Mouse (Mus musculus): ENCODE data around the gene Eif2ak4. TPM values are rescaled to one million over a fixed set of nuclear protein-coding genes. Genes with fewer than 3 reads are reported as not detected.

Eif2ak4 gene
- total RNA-seq (2014; fragmentation: Nextera tagmentation) (16.3 and 20.0 TPM in 2 replicates), total RNA-seq (2017) (12.7 and 17.5 TPM in 2 replicates)

DNA sequence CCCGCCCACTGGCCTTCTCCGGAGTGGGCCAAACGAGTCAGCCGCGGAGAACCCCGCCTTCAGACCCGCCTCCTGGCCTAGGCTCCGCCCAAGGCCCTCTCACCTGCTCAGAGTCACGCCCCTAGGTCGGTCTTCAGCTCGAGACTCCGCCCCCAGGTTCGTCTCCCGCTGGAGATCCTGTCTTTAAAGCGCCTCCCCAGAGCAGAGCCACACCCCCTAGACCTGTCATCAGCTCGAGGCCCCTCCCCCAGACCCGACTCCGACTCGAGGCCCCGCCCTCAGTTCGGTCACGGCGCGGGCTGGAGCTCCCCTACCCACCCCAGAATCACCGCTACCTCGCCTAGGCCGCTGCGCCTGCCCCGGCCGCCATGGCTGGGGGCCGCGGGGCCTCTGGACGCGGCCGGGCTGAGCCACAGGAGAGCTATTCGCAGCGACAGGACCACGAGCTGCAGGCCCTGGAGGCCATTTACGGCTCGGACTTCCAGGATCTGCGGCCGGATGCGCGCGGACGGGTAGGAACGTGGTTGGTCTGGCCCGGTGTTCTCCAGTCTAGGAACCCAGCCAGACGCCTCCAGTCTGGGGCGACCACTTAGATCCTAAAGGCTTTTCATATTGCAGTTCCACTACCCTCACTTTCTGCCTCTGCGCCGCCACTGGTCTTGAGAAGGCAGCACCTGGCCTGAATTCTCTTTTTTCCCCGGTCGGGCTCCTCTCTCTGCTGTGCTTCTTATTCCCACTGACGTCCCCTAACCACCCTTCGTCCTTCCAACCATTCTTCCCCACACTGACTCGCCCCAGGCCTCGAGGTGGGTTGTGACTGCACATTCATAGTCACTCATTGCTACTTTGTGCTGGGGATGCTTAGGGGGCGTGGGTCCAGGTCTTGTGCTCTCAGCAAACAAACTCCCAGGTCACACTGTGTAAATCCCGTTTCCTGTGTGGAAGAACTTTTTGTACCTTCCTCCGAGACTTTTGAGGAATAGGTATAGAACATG, at the start of gene Eif2ak4:
Gene Eif2ak4 (plus strand): TSS at position 278 of the 995 bp plus-strand sequence.
- ATAC-seq (replicated peaks; ENCODE audit: poor library complexity, severe bottlenecking): peak; percentile 96

- no peak for ATAC-seq (replicated peaks; ENCODE audit: poor library complexity, severe bottlenecking)
Measured at GRCm38 (mm10) chr2:118341295-118341694, 47.1 kb upstream of the Eif2ak4 start.

DNA sequence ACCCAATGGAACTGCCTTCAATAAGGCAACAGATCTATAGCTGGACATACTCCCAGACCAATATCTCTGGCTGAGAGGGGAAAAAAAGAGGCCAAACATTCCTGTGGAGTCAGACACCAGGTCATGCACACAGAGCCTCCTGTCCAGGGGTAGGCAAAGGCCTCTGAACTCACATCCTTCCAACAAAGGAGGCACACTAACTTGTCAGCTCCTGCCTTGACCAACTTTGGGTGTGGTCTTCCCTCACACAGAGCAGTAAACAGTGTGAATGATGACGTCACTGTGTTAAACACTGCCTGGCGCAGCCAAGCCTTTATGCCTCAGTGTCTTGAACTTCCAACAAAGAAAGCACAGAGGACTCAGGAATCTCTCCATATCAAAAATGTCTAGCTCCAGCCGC, 44.5 kb upstream of the Eif2ak4 start:
- ATAC-seq (replicated peaks; ENCODE audit: poor library complexity, severe bottlenecking): no peak

- no peak for ATAC-seq (replicated peaks; ENCODE audit: poor library complexity, severe bottlenecking)
Measured at GRCm38 (mm10) chr2:118345535-118345934, 42.9 kb upstream of the Eif2ak4 start.

- peak; percentile 73 for ATAC-seq (replicated peaks; ENCODE audit: poor library complexity, severe bottlenecking)
Measured at GRCm38 (mm10) chr2:118353498-118353897, 34.9 kb upstream of the Eif2ak4 start.

DNA sequence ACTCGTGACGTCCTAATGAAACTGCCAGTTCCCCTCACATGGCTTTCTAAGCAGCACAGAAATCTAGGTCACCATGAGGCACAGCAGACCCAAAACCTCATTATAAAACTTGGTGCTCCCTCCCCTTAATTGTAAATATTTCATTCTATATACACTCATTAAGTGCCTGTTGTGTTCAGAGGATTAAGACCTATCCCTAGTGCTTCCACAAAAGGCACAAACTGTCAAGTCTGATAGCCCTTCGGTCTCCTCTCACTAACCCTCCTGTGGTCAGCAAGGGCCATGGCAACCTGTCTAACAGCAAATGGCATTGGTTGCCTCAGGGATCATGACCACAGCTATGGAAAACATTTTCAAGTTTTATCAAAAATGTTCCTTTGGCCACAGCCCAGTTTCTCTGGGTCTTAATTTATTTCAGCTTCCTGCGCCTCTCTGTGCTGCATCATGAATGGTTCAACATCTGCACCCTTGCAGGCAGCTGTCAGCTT, 34.5 kb upstream of the Eif2ak4 start:
- peak; percentile 49 for ATAC-seq (replicated peaks; ENCODE audit: poor library complexity, severe bottlenecking)

DNA sequence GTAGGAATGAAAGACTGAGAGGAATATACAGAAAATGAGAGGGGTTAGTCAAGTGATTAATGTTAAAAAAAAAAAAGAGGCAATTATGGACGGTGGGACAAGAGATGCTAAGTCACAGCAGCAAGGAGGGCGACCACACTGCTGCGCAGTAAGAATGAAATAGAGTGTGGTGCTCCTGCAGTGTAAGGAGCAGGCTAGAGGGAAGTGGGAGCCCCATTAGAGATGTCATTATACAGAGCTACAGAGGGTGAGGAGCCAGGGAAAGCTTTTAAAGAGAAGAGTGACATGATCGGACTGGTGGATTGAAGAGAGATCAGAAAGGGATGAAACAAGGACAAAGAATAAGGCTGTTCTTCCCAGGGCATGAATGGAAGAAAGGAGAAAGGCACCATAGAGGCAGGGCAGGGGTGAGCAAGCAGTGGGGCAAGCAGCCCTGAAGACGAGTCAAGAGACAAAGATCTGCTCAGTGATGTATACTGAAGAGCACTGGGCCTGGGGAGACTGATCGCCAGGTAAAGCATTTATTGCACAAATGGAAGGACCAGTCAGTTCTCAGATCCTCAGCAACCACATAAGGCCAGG, 33.2 kb upstream of the Eif2ak4 start:
- no peak for ATAC-seq (replicated peaks; ENCODE audit: poor library complexity, severe bottlenecking)

DNA sequence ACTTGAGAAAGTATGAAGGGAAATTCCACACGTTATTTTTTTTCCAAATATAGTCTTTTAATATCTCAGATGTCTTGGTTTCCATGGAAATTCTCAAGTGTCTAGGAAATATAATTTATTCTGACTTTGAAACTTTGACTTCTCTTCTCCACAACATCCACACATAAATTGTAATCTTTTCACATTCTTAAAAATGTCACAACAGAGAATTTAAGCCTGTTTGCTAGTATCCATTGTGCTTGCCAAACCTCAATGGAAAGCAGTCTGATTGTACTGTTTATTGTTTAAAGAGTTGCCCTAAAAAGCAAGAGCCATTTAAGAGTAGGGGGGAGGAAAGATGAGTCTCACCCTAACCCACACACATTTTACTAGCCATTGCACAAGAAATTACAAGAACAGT, 16.6 kb upstream of the Eif2ak4 start:
- no peak for ATAC-seq (replicated peaks; ENCODE audit: poor library complexity, severe bottlenecking)

DNA sequence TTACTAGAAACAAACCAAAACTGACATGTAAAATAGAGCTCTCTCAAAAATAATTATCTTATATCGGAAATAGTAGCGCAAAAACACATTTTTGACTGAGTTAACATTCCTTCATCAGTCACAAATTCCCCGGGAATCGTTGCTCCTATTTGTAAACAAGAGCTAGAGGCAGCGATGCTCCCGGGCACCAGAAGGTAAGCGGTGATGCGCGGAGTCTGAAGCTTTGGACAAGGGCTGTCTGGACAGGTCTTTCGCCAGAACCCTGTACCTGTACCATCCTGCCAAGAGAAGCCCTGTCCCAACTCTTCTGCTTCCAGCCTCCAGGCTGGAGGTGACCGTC, 15.9 kb upstream of the Eif2ak4 start:
- ATAC-seq (replicated peaks; ENCODE audit: poor library complexity, severe bottlenecking): no peak

- peak; percentile 21; the same call in 1 of the 2 replicates for ATAC-seq (replicated peaks; ENCODE audit: poor library complexity, severe bottlenecking)
Measured at GRCm38 (mm10) chr2:118372901-118373571, 15.4 kb upstream of the Eif2ak4 start, which contains the start of gene Gpr176. Gpr176 (minus strand) TSS chr2:118373419.

- ATAC-seq (replicated peaks; ENCODE audit: poor library complexity, severe bottlenecking): peak; percentile 54
Measured at GRCm38 (mm10) chr2:118373572-118374279, 14.7 kb upstream of the Eif2ak4 start.

DNA sequence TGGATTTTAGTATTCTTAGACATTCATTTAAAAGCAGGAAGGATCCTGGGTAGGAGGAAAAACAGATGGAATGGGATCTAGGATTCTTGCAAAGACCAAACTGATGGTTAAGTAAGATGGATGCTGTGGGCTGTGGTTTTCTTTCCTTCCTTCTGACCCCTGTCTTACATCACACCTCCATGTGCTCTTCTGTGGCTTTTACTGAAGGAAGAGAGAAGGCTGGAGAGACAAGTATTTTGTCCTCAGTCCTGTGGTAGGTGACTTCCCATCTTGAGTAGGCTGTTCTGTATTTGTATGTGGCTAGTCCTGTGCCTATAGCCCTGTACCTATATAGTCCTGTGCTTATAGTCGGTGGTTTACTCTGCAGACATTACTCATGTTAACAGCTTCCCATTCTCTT, 12.9 kb upstream of the Eif2ak4 start:
- ATAC-seq (replicated peaks; ENCODE audit: poor library complexity, severe bottlenecking): peak; percentile 85

DNA sequence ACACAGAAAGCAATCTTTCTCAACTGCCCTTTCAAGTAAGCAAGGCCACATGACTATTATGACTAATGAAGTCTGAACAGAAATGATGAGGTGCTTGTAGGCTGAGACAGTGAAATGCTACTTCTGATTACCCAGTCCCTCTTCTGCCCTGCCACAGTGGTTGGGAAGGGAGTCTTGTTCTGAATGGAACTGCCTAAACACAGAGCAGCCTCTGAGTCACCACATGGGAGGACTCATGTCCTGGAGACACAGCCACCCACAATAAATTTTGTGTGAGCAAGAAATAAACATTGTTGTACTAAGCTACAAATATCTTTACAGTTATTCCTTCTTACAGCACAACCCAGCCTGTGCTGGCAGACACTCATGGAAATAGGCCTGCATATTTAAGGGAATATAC, 12.5 kb upstream of the Eif2ak4 start:
- ATAC-seq (replicated peaks; ENCODE audit: poor library complexity, severe bottlenecking): peak; percentile 28

DNA sequence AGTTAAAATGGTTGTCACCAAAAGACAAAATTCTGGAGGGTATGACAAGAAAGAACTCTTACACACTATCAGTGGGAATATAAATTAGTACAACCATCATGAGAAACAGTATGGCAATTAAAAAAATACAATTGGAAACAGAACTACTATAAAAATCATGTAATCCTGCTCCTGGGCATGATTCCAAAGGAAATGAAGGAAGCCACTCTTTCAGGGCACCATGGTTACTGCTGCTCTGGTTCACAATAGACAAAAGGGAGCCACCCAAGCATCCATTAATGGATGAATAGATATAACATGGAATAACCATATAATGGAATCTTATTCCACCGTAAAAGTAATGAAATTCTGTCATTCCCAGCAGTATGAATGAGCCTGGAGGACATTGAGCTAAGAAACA, 8.7 kb upstream of the Eif2ak4 start:
- ATAC-seq (replicated peaks; ENCODE audit: poor library complexity, severe bottlenecking): no peak

DNA sequence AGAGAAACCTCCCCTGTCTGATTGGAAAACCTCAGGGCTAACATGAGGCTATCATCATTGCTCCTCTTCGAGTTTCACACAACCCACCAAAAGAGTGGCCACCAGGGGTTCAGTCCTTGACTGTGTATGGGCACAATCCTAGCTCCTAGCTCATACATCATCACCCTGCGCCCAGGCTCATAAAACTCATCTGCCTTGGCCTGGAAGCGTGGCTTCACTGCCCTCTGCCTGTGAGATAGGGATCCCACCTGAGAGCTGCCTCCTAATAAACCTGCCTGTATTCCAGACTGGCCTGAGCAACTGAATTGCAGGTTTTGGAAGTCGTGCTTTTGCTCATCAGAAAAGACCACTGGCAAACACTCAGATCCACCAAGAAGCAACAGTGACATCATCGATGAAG, 5.0 kb upstream of the Eif2ak4 start:
- no peak for ATAC-seq (replicated peaks; ENCODE audit: poor library complexity, severe bottlenecking)

- peak; percentile 30; the same call in 1 of the 2 replicates for ATAC-seq (replicated peaks; ENCODE audit: poor library complexity, severe bottlenecking)
Measured at GRCm38 (mm10) chr2:118389569-118389968, 1.2 kb downstream of the Eif2ak4 start.

DNA sequence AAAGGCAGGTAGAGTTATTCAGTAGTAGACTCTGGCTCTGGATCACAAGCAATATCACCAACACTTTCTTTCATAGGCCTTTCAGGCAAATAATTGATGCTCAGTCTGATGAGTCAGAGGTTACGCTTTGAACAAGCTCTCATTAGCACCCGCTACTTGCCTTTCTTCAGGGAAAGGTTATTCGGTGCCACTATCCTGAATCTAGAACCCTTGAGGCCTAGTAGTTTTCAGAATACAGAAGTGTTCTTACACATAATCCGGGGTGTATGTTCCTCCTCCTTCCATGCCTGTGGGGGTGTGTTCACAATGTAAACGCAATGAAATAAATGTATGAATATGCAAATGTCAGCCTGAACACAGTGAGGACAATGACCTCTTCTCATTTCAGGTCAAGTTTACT, 1.7 kb downstream of the Eif2ak4 start:
- no peak for ATAC-seq (replicated peaks; ENCODE audit: poor library complexity, severe bottlenecking)

DNA sequence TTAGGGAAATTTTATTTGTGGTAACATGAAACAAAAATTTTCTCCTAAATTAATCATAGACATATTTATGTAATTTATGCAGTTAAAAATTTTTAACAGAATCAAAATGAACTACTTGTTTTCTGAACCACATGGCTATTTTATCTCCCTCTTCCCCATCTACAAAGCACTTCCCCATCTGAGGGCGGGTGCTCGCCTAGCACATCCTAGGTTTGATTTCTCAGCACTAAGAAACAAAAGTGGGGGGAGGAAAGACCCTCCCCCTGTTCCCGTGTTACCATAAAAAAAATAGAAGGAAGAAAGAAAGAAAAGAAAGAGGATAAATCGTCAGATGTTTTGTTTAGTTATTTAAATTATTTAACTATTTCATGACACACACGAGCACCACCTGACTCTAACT, 2.8 kb downstream of the Eif2ak4 start:
- no peak for ATAC-seq (replicated peaks; ENCODE audit: poor library complexity, severe bottlenecking)

DNA sequence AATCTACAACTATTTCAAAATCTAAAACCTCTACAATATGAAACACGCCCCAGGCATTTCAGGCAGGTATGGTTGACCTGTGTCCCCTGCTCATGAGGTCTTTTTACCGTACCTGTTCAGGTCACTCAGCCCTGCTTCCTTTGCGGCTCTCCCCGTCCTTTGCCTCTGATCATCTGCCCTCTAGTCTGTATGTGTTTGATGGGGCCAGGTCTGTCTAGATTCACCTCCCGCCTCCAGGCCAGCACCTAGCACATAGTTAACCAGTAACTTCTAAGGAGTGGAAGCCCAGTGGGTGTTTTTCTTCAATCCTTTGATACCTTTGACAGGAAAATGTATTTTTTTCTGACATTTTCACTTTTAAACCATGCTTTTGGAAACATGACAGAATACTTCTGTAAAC, 11.3 kb downstream of the Eif2ak4 start:
- ATAC-seq (replicated peaks; ENCODE audit: poor library complexity, severe bottlenecking): no peak
